Mouse (Mus musculus): ENCODE data around the gene Crybg1.

Gene Crybg1

GRCm38 (mm10) chr10:44148337-44149317, at the start of gene Crybg1:
Gene Crybg1, minus strand, starts transcription at chr10:44148853.
- no peak for DNase-seq (ENCODE audit: low spot score in 2 of 2)

GRCm38 (mm10) chr10:44177365-44177764, 28.7 kb upstream of the Crybg1 start:
- DNase-seq (ENCODE audit: low spot score in 2 of 2): no peak

- no peak for DNase-seq (ENCODE audit: low spot score in 2 of 2)
These were observed 27.9 kb upstream of the Crybg1 start for GRCm38 (mm10) chr10:44176548-44176947.

- DNase-seq (ENCODE audit: low spot score in 2 of 2): no peak
These were observed 27.5 kb upstream of the Crybg1 start for GRCm38 (mm10) chr10:44176120-44176519.

- no peak for DNase-seq (ENCODE audit: low spot score in 2 of 2)
These were observed 21.5 kb upstream of the Crybg1 start for GRCm38 (mm10) chr10:44170145-44170544.

GRCm38 (mm10) chr10:44167061-44167460, 18.4 kb upstream of the Crybg1 start:
- no peak for DNase-seq (ENCODE audit: low spot score in 2 of 2)

GRCm38 (mm10) chr10:44164258-44164975, 15.8 kb upstream of the Crybg1 start:
- no peak for DNase-seq (ENCODE audit: low spot score in 2 of 2)

GRCm38 (mm10) chr10:44163028-44163427, 14.4 kb upstream of the Crybg1 start:
- no peak for DNase-seq (ENCODE audit: low spot score in 2 of 2)

- DNase-seq (ENCODE audit: low spot score in 2 of 2): peak in 1 of 2 experiments; percentile 7
These were observed 11.5 kb upstream of the Crybg1 start for GRCm38 (mm10) chr10:44160150-44160549.

- no peak for DNase-seq (ENCODE audit: low spot score in 2 of 2)
These were observed 8.8 kb upstream of the Crybg1 start for GRCm38 (mm10) chr10:44157489-44157888.

GRCm38 (mm10) chr10:44150501-44150900, 1.8 kb upstream of the Crybg1 start:
- DNase-seq (ENCODE audit: low spot score in 2 of 2): no peak

- DNase-seq (ENCODE audit: low spot score in 2 of 2): no peak
These were observed 5.3 kb downstream of the Crybg1 start for GRCm38 (mm10) chr10:44143401-44143800.

- DNase-seq (ENCODE audit: low spot score in 2 of 2): no peak
These were observed 10.4 kb downstream of the Crybg1 start for GRCm38 (mm10) chr10:44138137-44138855.

- no peak for DNase-seq (ENCODE audit: low spot score in 2 of 2)
These were observed 22.6 kb downstream of the Crybg1 start for GRCm38 (mm10) chr10:44126047-44126446.

- DNase-seq (ENCODE audit: low spot score in 2 of 2): no peak
These were observed 24.2 kb downstream of the Crybg1 start for GRCm38 (mm10) chr10:44124400-44124933.

- no peak for DNase-seq (ENCODE audit: low spot score in 2 of 2)
These were observed 30.0 kb downstream of the Crybg1 start for GRCm38 (mm10) chr10:44118616-44119015.

GRCm38 (mm10) chr10:44116796-44117195, 31.9 kb downstream of the Crybg1 start:
- no peak for DNase-seq (ENCODE audit: low spot score in 2 of 2)

- no peak for DNase-seq (ENCODE audit: low spot score in 2 of 2)
These were observed 34.0 kb downstream of the Crybg1 start for GRCm38 (mm10) chr10:44114611-44115010.

GRCm38 (mm10) chr10:44112005-44112675, 36.5 kb downstream of the Crybg1 start:
- no peak for DNase-seq (ENCODE audit: low spot score in 2 of 2)

GRCm38 (mm10) chr10:44111168-44111567, 37.5 kb downstream of the Crybg1 start:
- DNase-seq (ENCODE audit: low spot score in 2 of 2): no peak

- no peak for DNase-seq (ENCODE audit: low spot score in 2 of 2)
These were observed 38.2 kb downstream of the Crybg1 start for GRCm38 (mm10) chr10:44110460-44110859.

Data from right cerebral cortex, postnatal 36 days (tissue).